Mouse (Mus musculus) CD4-positive, CD25-positive, alpha-beta regulatory T cell, adult 2 months (primary cell): Measurements from ENCODE around the gene 5730522E02Rik.

ENCODE experiments used
- DNase-seq: peaks from one replicate; pipeline ENCODE4 v3.0.0-alpha.2; 2012; ENCODE audit warnings: low read depth, low spot score

5730522E02Rik gene

DNA sequence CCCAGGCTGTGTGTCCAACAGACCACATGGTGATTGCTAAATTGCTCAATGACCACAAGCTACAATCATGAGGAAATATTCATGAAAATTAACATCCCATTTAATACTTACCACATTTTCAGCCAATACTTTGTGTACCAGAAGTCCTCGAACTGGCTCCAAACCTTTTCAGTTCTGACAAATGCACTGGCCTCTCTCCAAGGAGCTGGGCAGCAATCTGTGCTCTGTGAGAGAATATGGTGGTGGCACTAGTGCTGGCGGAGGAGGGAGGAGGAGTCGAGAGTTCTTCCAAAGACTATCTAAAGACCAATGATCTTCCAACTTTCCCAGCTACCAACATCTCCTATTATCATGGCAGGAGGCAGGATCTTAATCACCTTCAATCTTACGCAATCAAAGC lies 525.8 kb downstream of the 5730522E02Rik start:
- DNase-seq: no peak

- no peak for DNase-seq
These were observed 530.7 kb downstream of the 5730522E02Rik start for GRCm38 (mm10) chr11:25679856-25680255.

DNA sequence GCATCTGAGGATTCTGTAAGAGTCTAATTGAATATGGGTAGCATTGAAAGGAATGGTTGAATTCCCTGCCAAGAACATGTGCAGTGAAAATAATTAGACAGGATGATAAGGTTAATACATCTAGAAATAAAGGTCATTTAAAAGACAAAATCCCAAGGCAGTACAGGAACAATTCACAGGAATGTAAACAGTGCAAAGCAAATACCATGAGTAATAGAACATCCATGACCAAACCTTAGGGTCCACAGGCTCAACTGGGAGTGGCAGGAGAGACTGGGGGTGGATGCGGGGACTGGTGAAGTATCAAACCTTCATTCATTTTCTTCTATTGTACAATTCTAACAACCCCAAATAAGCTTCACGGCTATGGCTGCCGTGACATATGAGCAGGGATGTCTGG lies 536.4 kb downstream of the 5730522E02Rik start:
- no peak for DNase-seq

DNA sequence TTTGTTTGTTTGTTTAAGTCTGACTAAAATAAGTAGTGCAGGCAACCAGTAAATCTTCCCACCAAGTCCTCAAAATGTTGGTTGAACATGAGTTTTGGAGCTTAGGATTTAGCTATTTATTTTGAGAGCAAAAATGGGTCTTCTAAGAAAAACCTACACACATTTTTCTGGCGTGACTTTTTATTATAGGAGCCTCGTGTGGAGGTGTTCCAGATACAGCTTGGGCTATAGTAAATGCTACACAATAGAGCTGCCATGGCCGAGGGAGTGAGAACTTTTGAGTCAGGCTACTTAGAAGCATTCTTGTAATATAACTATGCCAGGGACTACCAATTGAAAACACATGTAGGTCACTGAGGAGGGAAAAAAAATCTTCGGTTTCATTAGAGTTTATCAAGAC lies 540.5 kb downstream of the 5730522E02Rik start:
- no peak for DNase-seq

DNA sequence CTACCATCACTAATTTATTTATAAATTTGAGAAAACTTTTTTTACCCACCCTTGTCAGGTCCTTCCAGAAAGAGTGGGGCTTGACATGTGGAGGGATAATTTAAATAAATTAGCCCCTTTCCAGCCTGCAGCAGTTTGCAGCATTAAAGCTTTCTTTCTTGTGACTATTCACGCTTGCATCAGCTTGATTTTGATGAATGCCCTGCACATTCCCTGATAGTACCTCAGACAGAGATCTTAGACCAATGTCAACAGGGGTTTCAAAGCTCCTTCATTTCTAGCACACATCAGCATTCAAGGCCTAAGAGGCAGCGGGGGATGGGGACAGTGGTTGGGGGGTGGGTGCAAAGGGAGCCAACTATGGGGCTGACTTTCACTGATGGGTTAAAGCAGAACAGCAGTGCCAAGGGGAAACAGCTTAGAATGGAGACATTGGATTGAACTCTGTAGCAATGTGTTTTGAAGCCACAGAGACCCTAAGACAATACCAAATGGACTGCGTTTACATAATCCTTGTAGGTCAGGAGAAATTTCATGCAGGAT lies 545.9 kb downstream of the 5730522E02Rik start:
- no peak for DNase-seq

DNA sequence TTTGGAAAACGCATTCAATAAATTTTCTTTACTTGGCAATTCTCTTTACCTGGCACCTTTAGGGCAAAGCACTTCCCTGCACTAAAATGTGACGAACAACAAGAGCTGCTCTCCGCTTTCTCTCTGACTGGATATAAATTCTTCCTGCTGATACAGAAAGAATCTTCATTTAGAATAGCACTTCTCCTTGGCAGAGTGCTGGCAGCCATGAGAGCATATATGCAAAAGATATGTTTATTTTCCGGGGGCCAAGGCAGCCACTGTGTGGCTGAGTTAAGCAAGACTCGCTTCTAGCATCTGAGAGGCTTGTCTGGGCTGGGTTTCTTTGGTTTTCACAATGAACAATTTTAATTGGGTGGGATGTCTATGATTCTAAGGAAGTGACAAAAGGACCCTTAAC lies 564.3 kb downstream of the 5730522E02Rik start:
- no peak for DNase-seq

DNA sequence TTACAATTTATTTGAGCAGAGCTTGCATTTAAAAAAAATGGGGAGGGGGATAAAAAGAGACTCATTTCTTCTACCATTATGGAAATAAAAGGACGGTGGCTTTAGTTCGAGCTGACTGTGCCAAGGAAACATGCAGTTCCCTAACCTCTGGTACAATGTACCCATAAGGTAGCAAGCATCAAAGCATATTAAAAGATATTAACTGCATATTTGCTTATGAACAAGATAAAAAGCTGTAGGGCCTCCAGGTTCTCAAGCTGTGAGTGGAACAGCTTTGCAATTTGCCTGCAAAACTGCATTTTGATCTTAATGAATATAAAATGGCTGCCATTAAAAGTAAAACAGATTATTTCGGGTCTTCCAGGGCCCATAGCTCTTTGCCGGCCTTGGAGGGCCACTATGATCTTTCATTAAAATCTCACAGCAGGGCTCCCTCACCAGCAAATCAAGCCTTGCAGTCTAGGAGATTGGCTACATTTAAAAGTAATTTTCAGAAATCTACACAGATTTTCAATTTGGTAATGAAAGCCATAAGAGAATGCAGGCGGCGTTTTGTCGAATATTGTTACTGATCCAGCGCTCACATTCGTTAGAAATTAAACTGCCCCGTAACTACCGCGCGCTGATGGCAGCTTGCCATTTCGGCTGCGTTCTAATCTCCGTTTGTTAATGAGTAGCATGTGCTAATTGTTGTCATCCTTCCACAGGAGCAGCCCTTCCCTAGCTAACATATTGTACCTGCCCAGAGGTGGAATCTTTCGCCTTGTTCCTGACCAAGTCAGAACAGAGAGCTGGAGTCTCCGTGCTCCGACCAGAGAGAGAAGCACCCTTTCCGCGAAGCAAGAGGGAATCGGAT lies 565.6 kb downstream of the 5730522E02Rik start:
- no peak for DNase-seq

DNA sequence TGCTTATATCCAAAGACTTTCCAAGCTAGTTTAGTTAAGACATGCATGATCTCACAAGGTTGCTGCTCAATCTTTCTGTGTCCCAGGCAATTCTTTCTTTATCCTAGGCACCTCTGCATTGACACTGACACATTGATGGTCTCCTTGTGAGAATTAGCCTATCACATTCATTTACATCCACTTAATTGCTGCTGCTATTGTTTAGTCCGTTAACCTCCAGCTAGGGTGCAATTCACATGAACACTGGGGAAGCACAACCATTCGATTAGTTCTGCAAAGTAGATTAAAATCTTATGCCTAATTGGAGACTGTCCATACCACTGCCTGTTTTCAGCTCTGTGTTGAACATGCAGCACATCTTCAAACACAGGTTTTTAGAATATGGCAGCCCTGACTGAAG lies 603.7 kb downstream of the 5730522E02Rik start:
- no peak for DNase-seq

GRCm38 (mm10) chr11:25600030-25600429 lies 610.5 kb downstream of the 5730522E02Rik start:
- DNase-seq: no peak

DNA sequence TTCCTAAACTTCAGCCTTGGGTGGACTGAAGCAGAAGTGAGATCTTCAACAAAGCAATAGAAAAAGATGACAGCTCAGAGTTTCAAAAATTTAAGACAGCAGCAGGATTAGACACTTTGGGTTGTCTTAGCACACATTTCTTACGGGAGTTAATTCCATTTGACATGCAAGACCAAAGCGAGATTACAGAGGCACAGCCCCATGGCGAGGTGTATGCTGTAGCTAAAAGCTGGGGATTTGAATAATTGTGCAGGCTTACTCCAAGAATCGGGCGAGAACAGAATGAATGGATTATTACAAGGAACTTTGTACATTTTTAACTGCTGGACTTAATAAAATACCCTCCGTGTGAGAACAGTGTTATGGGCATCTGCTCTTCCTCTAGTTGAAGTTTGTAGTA lies 615.3 kb downstream of the 5730522E02Rik start:
- DNase-seq: no peak

DNA sequence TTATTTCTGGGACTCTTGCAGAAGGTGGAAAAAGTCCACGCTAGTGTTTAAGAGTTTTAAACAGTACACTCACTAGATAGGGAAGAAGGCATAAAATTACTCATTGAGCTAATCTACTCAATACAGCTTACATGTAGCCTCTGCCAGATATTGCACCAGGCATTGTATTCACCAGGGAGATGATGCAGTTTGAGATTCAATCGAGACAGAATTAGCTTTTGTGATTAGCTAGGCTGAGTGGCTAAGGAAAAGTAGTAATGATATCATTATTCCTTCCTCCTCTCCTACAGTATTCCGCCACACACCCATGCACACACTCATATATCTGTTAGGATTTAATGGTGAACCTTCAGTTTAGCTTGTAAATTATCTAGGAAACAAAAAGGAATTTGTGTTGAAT lies 615.8 kb downstream of the 5730522E02Rik start:
- no peak for DNase-seq

GRCm38 (mm10) chr11:25592268-25592667 lies 618.3 kb downstream of the 5730522E02Rik start:
- no peak for DNase-seq

- no peak for DNase-seq
These were observed 620.3 kb downstream of the 5730522E02Rik start for GRCm38 (mm10) chr11:25590215-25590614.

DNA sequence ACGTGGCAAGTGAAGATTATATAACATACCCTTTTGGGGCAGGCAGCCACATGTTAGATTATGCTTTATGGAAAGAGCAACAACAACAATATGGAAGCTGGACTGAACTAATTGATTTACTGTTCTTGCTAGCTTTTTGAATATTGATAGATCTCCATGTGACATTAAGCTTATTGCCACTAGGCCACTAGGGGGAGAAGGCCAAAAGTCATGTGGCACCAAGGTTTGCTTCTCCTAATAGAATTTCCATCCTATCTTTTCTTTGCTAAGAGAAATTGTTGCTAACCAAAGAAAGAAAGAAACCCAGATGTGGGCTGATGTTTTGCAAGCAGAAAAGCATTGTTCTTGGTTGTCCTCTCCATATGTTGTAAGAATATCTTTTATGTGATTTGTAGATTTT lies 621.1 kb downstream of the 5730522E02Rik start:
- no peak for DNase-seq

DNA sequence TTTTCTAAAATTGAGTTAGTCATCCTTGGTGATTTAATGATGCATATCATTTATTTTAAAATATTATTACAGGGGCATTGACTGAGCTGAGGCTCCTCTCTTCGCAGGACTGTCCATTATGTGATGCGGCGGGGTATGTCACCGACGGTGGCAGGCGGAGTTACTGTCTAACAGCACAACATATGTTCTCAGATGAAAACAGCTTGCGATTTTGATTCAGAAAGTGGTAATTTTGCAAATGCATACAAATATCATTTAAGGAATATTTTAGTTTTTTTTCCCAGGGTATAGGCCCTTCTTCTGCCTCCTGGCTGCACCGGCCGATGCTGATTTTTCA lies 636.5 kb downstream of the 5730522E02Rik start:
- DNase-seq: no peak

- DNase-seq: no peak
These were observed 637.0 kb downstream of the 5730522E02Rik start for GRCm38 (mm10) chr11:25573408-25574128.

- no peak for DNase-seq
These were observed 639.2 kb downstream of the 5730522E02Rik start for GRCm38 (mm10) chr11:25571396-25571795.
